Mouse (Mus musculus): ENCODE results near the gene E2f3. TPM values are rescaled to one million over a fixed set of nuclear protein-coding genes. Genes with fewer than 3 reads are reported as not detected.
A peak's percentile ranks its signal among the peaks of the same experiment; 100 is the strongest.

E2f3 gene
- 7.3 and 7.5 TPM in 2 replicates for total RNA-seq (2015)
- 5.4 TPM in 2 replicates for total RNA-seq (2017)

GRCm38 (mm10) chr13:29985855-29986755, at the start of gene E2f3:
Gene E2f3 (minus strand): TSS chr13:29986063.
- peak; percentile 83 for ATAC-seq (ENCODE audit: poor library complexity, severe bottlenecking)

GRCm38 (mm10) chr13:30034540-30034939, 48.7 kb upstream of the E2f3 start:
- ATAC-seq (ENCODE audit: poor library complexity, severe bottlenecking) = peak; percentile 84

- ATAC-seq (ENCODE audit: poor library complexity, severe bottlenecking) = no peak
These were observed 45.9 kb upstream of the E2f3 start for GRCm38 (mm10) chr13:30031684-30032335.

GRCm38 (mm10) chr13:30027841-30028240, 42.0 kb upstream of the E2f3 start:
- no peak for ATAC-seq (ENCODE audit: poor library complexity, severe bottlenecking)

- ATAC-seq (ENCODE audit: poor library complexity, severe bottlenecking) = no peak
These were observed 36.6 kb upstream of the E2f3 start for GRCm38 (mm10) chr13:30022487-30022886.

GRCm38 (mm10) chr13:30018573-30018972, 32.7 kb upstream of the E2f3 start:
- ATAC-seq (ENCODE audit: poor library complexity, severe bottlenecking) = no peak

- no peak for ATAC-seq (ENCODE audit: poor library complexity, severe bottlenecking)
These were observed 31.7 kb upstream of the E2f3 start for GRCm38 (mm10) chr13:30017611-30018010.

GRCm38 (mm10) chr13:30014576-30014975, 28.7 kb upstream of the E2f3 start:
- no peak for ATAC-seq (ENCODE audit: poor library complexity, severe bottlenecking)

GRCm38 (mm10) chr13:30012226-30012625, 26.4 kb upstream of the E2f3 start:
- ATAC-seq (ENCODE audit: poor library complexity, severe bottlenecking) = no peak

- ATAC-seq (ENCODE audit: poor library complexity, severe bottlenecking) = 0 out of 2 replicates have a peak, but pooled peaks have one; percentile 35
These were observed 22.9 kb upstream of the E2f3 start for GRCm38 (mm10) chr13:30008738-30009137.

GRCm38 (mm10) chr13:30005422-30005821, 19.6 kb upstream of the E2f3 start:
- ATAC-seq (ENCODE audit: poor library complexity, severe bottlenecking) = no peak

- no peak for ATAC-seq (ENCODE audit: poor library complexity, severe bottlenecking)
These were observed 19.0 kb upstream of the E2f3 start for GRCm38 (mm10) chr13:30004849-30005248.

- ATAC-seq (ENCODE audit: poor library complexity, severe bottlenecking) = peak; percentile 97
These were observed 17.3 kb upstream of the E2f3 start for GRCm38 (mm10) chr13:30003169-30003568.

- ATAC-seq (ENCODE audit: poor library complexity, severe bottlenecking) = no peak
These were observed 15.2 kb upstream of the E2f3 start for GRCm38 (mm10) chr13:30001041-30001440.

GRCm38 (mm10) chr13:29987956-29988355, 2.1 kb upstream of the E2f3 start:
- ATAC-seq (ENCODE audit: poor library complexity, severe bottlenecking) = no peak

- no peak for ATAC-seq (ENCODE audit: poor library complexity, severe bottlenecking)
These were observed 875 bp upstream of the E2f3 start for GRCm38 (mm10) chr13:29986756-29987120.

- ATAC-seq (ENCODE audit: poor library complexity, severe bottlenecking) = no peak
These were observed 585 bp downstream of the E2f3 start for GRCm38 (mm10) chr13:29985101-29985854.

- ATAC-seq (ENCODE audit: poor library complexity, severe bottlenecking) = peak; percentile 36
These were observed 1.4 kb downstream of the E2f3 start for GRCm38 (mm10) chr13:29984286-29985100.

- ATAC-seq (ENCODE audit: poor library complexity, severe bottlenecking) = no peak
These were observed 2.2 kb downstream of the E2f3 start for GRCm38 (mm10) chr13:29983523-29984191.

- no peak for ATAC-seq (ENCODE audit: poor library complexity, severe bottlenecking)
These were observed 2.8 kb downstream of the E2f3 start for GRCm38 (mm10) chr13:29983037-29983436.

All from megakaryocyte, adult 5-6 weeks (primary cell).